Mouse (Mus musculus): ENCODE results near the gene Slc39a11.
A peak's percentile ranks its signal among the peaks of the same experiment; 100 is the strongest.

Gene Slc39a11

DNA sequence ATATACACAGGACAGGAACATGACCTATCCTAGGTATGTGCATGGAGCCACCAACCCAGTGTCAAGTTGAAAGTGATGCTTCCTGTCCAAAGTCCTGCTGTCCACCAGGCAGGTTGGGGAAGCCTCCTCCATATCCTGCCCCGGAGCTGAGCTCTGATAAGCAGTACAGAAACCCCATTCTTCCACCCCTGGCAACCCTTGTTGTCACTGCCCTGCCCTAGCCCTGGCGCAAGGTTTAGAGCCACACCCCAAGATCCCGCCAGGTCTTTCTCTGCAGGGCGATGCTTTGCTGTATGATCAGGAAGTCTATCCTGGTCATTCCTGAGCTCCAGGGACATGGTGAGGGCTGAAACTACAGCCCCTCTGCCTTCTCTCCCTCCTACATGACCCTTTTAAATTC is 396.7 kb downstream of the Slc39a11 start:
- DNase-seq (ENCODE audit: low spot score in 2 of 2) = no peak

DNA sequence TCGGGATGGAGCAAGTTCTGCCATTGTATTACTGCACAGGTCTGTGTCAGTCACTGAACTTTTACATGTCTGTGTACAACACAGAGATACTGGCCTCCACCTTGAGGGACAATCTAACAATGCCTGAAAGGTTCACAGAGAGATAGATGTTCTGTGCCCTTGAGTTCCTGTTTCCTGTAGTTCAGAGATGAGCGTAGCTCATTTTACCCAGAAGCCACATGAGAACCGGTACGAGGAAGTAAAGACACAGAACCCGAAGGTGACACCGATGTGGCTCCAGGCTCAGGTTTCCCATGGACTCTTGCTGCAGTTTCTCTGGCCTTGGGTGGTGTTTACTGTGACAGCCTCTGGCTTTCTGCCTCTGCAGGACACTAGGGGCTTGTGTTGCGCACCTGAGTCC is 398.7 kb downstream of the Slc39a11 start:
- no peak for DNase-seq (ENCODE audit: low spot score in 2 of 2)

DNA sequence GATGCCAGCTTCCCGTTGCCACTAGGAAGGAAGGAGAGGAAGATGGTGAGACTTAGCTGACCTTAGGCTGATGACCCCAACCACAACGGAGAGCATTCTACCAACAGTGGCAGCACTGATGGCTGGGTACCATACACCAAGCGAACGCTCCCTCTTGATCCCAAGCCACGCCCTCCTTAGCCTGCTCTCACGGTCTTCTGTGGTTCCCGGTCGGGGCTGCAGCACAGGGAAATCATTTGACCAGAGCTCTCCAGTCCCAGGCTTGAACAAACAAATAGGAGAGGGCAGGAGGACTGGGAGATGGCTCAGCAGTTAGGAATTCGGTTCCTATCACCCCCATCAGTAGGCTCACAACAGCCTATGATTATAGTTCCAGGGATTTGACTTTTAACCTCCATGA is 403.4 kb downstream of the Slc39a11 start:
- DNase-seq (ENCODE audit: low spot score in 2 of 2) = no peak

DNA sequence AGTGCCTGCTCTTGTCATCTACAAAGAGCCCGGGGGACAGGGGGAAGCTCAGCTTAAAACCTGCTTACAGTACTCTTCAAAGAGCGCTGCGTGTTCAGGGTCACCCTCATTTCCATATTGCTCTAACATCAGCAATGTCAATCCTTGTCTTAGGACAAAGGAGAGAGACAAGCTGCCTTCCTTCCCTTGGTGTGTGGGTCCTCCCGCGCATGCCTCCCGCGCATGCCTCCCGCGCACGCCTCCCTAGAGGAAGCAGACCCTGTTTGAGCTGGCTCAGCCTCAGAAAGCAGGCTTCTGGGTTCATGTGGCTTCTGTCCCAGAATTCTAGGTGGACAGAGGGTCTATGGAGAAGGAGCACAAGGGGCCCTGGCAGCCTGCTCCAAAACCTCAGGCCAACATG is 404.2 kb downstream of the Slc39a11 start:
- DNase-seq (ENCODE audit: low spot score in 2 of 2) = no peak

DNA sequence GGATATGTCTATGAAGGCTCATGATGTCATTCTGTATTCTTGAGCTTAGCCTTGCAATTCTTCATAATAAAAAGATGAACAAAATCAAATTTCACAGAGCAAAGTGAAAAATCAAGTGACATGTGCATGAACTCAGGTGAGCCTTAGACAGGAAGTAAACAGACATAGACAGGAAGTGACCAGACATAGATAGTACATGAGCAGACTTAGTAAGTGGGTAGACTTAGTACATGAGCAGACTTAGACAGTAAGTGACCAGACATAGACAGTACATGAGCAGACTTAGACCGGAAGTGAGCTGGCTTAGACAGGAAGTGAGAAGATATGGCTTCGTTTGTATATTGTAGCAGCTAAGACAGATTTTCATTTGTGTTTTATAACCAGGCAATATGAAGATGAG is 415.4 kb downstream of the Slc39a11 start:
- DNase-seq (ENCODE audit: low spot score in 2 of 2) = no peak

DNA sequence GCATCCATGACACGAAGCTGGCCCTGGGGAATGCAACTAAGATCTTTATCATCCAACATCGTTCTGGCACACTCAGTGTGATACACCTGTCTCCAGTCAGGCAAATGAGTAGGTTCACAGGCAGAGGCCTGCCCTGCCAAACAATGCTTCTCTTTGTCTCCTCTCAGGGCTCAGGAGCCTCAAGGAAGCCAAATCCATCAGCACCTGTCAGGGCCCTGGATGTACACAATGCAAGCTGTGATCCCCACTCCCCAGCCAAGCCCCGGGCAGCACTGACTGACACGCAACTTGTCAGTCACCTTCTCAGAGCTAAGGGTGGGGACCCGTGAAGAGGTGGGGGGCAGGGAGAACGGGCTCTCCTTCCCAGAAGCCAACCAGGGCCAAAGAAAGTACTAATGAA is 417.8 kb downstream of the Slc39a11 start:
- no peak for DNase-seq (ENCODE audit: low spot score in 2 of 2)

DNA sequence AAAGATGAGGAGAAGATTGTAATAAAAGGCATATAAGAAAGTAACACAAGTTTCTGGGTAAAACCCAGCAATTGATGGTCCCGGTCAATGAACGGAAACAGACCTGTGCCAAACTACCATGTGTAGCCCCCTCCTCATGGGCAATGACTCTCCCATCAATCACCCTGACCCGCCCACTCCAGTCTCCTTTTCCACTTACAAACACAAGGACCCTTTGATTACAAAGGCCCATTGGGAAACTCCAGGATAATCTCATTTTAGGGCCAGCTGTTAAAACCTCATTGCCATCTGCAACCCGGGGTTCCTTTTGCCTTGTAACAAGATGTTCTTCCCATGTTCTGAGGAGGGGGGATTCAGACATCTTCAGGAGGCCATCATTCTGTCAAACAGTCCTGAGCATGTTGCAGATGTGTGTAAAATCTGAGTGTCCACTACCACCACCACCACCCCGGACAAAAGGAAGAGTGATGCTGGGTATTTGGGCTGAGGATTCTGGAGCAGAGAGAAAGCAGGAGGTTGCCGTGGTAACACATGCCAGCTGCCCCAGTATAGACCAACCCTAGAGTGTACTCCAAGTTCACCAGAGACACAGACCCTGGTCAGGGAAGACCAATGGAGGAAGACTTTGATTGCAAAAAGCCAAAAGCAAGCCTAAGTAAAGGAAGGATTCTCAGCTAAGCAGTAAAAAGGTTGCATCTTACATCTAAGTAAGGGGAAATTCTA is 419.3 kb downstream of the Slc39a11 start:
- peak in 1 of 2 experiments; percentile 32 for DNase-seq (ENCODE audit: low spot score in 2 of 2)

- no peak for DNase-seq (ENCODE audit: low spot score in 2 of 2)
Observed at GRCm38 (mm10) chr11:113225748-113226147, 424.1 kb downstream of the Slc39a11 start.

- no peak for DNase-seq (ENCODE audit: low spot score in 2 of 2)
Observed at GRCm38 (mm10) chr11:113223756-113224323, 426.0 kb downstream of the Slc39a11 start.

DNA sequence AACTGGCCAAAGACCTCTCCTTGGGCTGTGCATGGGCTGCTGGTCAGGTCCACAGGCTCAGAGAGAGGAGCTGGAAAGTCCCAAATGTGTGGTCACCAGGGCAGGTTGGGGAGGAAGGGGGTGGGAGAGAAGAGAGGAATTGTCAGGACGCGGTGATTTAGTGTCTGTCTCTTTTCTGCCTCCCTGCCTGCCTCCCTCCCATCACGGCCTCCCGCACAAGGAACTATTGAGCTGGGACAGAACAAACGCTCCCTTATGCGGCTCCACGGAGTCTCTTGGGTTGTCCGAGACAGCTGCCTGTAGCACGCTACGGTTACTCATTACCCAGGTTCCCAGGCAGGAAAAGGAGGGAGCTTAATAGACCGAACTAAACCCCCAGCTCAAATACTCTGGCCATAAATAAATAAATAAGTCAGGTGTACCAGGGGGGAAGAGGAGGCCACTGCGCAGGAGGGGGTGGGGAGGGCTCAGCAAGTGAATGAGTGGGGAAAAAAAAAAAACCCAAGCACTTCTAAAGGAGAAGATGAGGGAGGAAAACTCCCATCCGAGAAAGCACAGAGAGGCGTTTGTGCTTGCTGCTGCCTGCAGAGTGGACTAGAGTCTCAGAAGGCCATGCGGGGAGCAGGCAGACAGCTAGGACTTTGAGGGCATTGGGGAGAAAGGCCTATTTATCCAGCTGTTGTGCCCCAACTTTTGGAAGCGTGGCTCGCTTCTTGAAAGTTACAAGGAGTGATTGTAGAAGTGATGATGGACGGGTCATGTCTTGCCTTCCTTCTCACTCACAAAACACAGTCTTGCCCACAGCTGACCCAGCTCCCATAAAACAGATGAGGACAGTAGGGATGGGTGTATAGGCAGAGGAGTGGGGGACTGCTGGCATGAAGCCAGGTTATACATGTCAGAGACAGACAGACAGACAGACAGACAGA is 428.3 kb downstream of the Slc39a11 start:
- DNase-seq (ENCODE audit: low spot score in 2 of 2) = peak; percentile 52 to 63

GRCm38 (mm10) chr11:113220649-113221048 is 429.2 kb downstream of the Slc39a11 start:
- DNase-seq (ENCODE audit: low spot score in 2 of 2) = no peak

GRCm38 (mm10) chr11:113214741-113215140 is 435.1 kb downstream of the Slc39a11 start:
- no peak for DNase-seq (ENCODE audit: low spot score in 2 of 2)

DNA sequence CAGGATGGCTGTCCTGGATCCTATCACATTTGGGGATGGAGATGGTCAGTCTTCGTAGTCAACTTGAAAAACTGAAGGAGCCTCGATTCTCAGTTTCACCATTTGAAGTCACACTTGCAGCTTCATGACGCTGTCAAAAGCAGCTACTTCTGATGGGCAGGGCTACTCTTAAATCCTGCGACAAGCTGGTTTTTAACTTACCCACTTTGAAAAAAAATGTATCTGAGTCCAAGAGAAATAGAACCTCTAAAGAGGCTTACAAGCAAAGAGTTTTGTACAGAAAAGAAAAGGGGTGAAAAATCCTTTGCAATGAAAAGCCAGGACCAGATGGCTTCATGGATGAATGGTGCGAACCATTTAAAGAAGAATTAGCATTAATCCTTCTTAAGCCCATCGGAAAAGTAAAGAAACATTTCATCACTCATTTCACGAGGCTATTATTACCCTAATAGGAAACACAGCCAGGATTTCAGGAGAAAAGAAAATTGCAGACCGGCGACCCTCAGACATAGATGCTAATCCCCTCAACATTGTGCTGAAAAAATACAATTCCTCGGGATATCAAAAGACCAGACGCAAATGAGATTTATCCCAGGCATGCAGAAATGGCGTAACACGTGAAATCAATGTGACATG is 437.4 kb downstream of the Slc39a11 start:
- DNase-seq (ENCODE audit: low spot score in 2 of 2) = no peak

GRCm38 (mm10) chr11:113209220-113209878 is 440.5 kb downstream of the Slc39a11 start:
- DNase-seq (ENCODE audit: low spot score in 2 of 2) = no peak

GRCm38 (mm10) chr11:113208521-113209072 is 441.3 kb downstream of the Slc39a11 start:
- no peak for DNase-seq (ENCODE audit: low spot score in 2 of 2)

DNA sequence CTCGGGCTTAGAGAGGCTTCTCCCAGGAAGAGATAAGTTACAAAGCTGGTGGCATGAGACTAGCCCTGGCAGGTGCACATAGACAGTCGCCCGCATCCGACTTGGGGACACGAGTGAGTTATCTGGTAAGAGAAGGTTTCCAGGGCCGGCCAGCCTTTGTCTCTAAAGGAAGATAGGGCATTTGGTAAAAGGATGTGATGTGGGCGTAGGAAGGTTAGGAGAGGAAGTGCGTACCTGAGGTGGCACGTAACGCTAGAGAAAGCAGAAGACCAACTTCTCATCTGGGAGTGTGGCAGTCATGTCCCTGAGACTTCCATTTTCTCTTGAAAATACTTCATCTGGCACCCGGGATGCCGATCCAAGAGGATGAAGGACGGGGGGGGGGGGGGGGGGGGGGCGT is 441.9 kb downstream of the Slc39a11 start:
- no peak for DNase-seq (ENCODE audit: low spot score in 2 of 2)

GRCm38 (mm10) chr11:113206099-113206498 is 443.8 kb downstream of the Slc39a11 start:
- peak; percentile 69 to 76 for DNase-seq (ENCODE audit: low spot score in 2 of 2)

DNA sequence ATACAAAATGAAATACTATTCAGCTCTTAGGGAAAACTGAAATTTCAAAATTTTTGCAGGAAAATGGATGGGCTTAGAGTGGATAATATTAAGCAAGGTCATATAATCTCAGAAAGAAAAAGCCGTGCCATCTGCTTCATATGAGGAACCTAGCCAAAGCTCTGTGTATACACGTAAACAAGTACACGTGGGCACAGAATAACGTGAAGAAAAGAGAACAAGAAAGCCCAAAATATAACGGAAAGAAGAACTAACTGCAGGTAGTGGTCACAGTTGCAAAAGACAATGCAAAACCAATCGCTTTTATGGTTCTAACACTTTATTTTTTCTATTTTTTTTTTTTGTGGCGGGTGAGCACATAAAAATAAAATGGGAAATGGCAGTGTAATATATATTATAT is 446.9 kb downstream of the Slc39a11 start:
- no peak for DNase-seq (ENCODE audit: low spot score in 2 of 2)

DNA sequence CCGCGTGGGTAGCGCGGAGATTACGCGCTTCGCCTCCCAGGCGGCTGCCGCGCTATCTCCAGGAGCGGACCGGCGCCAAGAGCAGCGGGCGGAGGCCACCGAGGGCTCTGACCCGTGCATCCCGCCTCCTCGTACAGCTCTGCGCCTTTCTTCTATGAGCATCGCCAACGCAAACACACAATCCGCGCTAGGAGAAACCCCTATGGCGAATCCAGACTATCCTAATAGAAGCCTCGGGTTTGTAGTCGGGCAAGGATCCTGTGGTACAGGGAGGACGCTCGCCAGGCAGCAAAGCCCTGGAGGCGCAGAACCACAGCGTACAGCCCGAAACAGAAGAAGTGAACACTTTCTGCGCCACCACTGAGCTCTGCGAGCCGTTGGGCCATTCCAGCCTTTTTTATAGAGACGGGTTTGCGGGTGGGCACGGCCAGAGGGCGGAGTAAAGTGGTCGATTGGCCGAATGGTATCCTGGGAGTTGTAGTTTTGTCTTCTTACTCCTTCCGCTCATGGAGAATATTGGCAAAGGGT is 448.3 kb downstream of the Slc39a11 start:
- peak; percentile 95 for DNase-seq (ENCODE audit: low spot score in 2 of 2)

GRCm38 (mm10) chr11:113200901-113201300 is 449.0 kb downstream of the Slc39a11 start:
- DNase-seq (ENCODE audit: low spot score in 2 of 2) = no peak

DNA sequence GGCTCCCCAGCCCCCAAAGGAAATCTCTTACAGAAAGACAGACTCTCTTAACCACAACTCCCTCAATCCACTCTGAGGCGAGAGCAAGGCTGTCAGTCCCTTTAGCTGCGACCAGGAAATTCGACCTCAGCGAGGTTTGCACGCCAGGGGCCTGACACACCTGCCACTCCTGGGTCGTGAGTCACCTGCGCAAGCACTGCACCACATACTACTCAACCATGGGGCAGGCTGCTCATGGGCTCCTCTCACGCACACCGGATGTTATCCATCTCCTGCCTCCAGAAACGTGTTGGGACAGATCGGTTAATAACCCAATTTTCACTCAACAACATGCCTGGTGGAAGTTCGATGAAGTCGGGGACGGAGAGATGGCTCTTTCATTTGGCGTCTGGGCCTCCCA is 451.3 kb downstream of the Slc39a11 start:
- DNase-seq (ENCODE audit: low spot score in 2 of 2) = no peak

Data from right cerebral cortex, postnatal 10 days (tissue).